Mouse (Mus musculus): ENCODE measurements around the gene Ifna15.

DNA sequence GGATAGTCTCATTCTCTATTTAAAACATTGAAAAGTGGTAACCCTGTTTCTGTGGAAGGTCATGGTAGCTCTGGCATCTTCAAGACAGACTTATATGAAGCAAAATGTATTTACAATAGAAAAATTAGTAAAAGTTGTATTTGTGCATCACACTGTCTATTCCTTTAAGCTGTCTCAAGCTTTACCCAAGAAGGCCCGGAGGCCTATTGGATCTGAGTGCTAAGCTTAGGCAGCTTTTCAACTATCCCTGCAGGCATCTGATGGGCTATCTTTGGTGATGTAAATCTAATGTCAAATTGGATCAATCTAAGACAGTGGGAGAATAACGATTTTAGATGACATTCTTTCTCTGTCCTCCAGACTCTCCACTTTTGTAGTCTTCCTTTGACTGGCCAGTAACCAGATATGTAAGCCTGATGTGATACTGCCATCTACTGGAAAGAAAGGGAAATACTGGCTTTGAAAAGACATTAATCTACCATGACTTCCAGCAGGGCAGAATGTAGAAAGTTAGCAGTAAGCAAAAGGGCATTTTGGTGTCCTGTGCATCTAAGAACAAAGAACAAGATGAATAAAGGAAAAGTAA lies 14.3 kb downstream of the Ifna15 start:
- TF ChIP-seq CTCF (IDR thresholded peaks at IDR 0.05; ENCODE audit: extremely low read depth, insufficient read length, insufficient replicate concordance, low read depth, low read length) (no peak), POLR2A (IDR thresholded peaks at IDR 0.05; ENCODE audit: low read depth, low read length) (no peak)
